Mouse (Mus musculus): Measurements from ENCODE around the gene Mul1. TPM values are rescaled to one million over a fixed set of nuclear protein-coding genes. Genes with fewer than 3 reads are reported as not detected.

The Mul1 gene
- polyA plus RNA-seq, 1 experiment, result 26.5 TPM

- Histone ChIP-seq H3ac (ENCODE audit: control insufficient read depth, insufficient read length, low read depth) (no peak overlapping the region), H3K27me3 (ENCODE audit: control insufficient read depth, insufficient read depth, insufficient read length) (peaks cover 2% of the 10 kb centered on the region), H3K79me2 (ENCODE audit: control insufficient read depth, insufficient read depth) (no peaks in the 10 kb centered on the region), H3K4me3 (ENCODE audit: insufficient read depth, poor library complexity, severe bottlenecking) (no peak overlapping the region), H3K79me3 (ENCODE audit: low read depth) (no peaks in the 10 kb centered on the region), H3K36me3 (ENCODE audit: control insufficient read depth, insufficient read depth) (no peaks in the 10 kb centered on the region)
- peak; percentile 10 for TF ChIP-seq CTCF (IDR thresholded peaks at IDR 0.05; ENCODE audit: control insufficient read depth, insufficient read depth, insufficient read length)
- no peak for TF ChIP-seq USF1 (IDR thresholded peaks at IDR 0.05; ENCODE audit: low read depth)
Observed at GRCm38 (mm10) chr4:138426778-138427705, 7.4 kb upstream of the Mul1 start.

GRCm38 (mm10) chr4:138429778-138430177, 4.7 kb upstream of the Mul1 start:
- peaks cover 4% of the 10 kb centered on the region for H3K79me2 ChIP-seq (ENCODE audit: control insufficient read depth, insufficient read depth)
- H3K79me3 ChIP-seq (ENCODE audit: low read depth), result peaks cover 1% of the 10 kb centered on the region
- no peaks in the 10 kb centered on the region for H3K27me3 ChIP-seq (ENCODE audit: control insufficient read depth, insufficient read depth, insufficient read length)

DNA sequence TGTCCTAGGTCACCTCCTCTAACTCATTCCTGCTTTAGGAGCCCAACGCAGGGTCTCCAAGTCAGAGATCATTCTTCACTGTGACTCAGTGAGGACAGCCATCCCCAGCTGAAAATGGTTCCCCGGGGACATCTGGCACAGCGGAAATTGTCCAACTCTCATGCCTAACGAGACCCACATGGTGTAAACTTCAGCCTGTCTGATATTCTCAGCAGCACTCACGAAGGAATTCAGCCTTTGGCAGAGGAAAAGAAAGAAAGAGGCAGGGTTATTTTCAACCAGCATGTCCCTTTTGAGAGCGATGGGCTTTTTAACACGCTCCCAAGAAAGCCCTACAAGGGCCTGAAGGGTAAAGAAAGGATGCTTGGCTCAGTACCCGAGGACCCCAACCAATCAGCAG, 3.1 kb upstream of the Mul1 start:
- TF ChIP-seq CTCF (IDR thresholded peaks at IDR 0.05; ENCODE audit: control insufficient read depth, insufficient read depth, insufficient read length) (no peak), CEBPB (IDR thresholded peaks at IDR 0.05; ENCODE audit: low read depth) (no peak), MAX (IDR thresholded peaks at IDR 0.05) (no peak), FOSL1 (IDR thresholded peaks at IDR 0.05; ENCODE audit: insufficient read depth, low read length, poor library complexity, severe bottlenecking) (no peak), USF1 (IDR thresholded peaks at IDR 0.05; ENCODE audit: low read depth) (no peak), MYOD1 (IDR thresholded peaks at IDR 0.05; ENCODE audit: control insufficient read depth, insufficient read length, low read depth) (no peak), MYOG (IDR thresholded peaks at IDR 0.05; ENCODE audit: control insufficient read depth, extremely low read depth, insufficient read length) (no peak)
- H3K79me3 ChIP-seq (ENCODE audit: low read depth), result peaks cover 12% of the 10 kb centered on the region
- no peaks in the 10 kb centered on the region for H3K27me3 ChIP-seq (ENCODE audit: control insufficient read depth, insufficient read depth, insufficient read length)
- peaks cover 2% of the 10 kb centered on the region for H3K36me3 ChIP-seq (ENCODE audit: control insufficient read depth, insufficient read depth)
- H3K4me3 ChIP-seq (ENCODE audit: insufficient read depth, poor library complexity, severe bottlenecking), result no peak overlapping the region
- H3K79me2 ChIP-seq (ENCODE audit: control insufficient read depth, insufficient read depth), result peaks cover 19% of the 10 kb centered on the region
- no peak overlapping the region for H3ac ChIP-seq (ENCODE audit: control insufficient read depth, insufficient read length, low read depth)

More at GRCm38 (mm10) chr4:138429778-138430177, 4.7 kb upstream of the Mul1 start:
- Histone ChIP-seq H3K4me3 (ENCODE audit: insufficient read depth, poor library complexity, severe bottlenecking) (no peak overlapping the region), H3ac (ENCODE audit: control insufficient read depth, insufficient read length, low read depth) (no peak overlapping the region), H3K36me3 (ENCODE audit: control insufficient read depth, insufficient read depth) (no peaks in the 10 kb centered on the region)
- no peak for TF ChIP-seq FOSL1 (IDR thresholded peaks at IDR 0.05; ENCODE audit: insufficient read depth, low read length, poor library complexity, severe bottlenecking)
- TF ChIP-seq MYOG (IDR thresholded peaks at IDR 0.05; ENCODE audit: control insufficient read depth, extremely low read depth, insufficient read length), result no peak
- TF ChIP-seq USF1 (IDR thresholded peaks at IDR 0.05; ENCODE audit: low read depth), result no peak
- no peak for TF ChIP-seq CEBPB (IDR thresholded peaks at IDR 0.05; ENCODE audit: low read depth)
- no peak for TF ChIP-seq CTCF (IDR thresholded peaks at IDR 0.05; ENCODE audit: control insufficient read depth, insufficient read depth, insufficient read length)
- TF ChIP-seq MYOD1 (IDR thresholded peaks at IDR 0.05; ENCODE audit: control insufficient read depth, insufficient read length, low read depth), result no peak
- TF ChIP-seq MAX (IDR thresholded peaks at IDR 0.05), result no peak

- Histone ChIP-seq H3K36me3 (ENCODE audit: control insufficient read depth, insufficient read depth) (peaks cover 25% of the 10 kb centered on the region), H3K79me3 (ENCODE audit: low read depth) (peaks cover 7% of the 10 kb centered on the region), H3K27me3 (ENCODE audit: control insufficient read depth, insufficient read depth, insufficient read length) (no peaks in the 10 kb centered on the region), H3ac (ENCODE audit: control insufficient read depth, insufficient read length, low read depth) (no peak overlapping the region), H3K79me2 (ENCODE audit: control insufficient read depth, insufficient read depth) (peaks cover 17% of the 10 kb centered on the region), H3K4me3 (ENCODE audit: insufficient read depth, poor library complexity, severe bottlenecking) (no peak overlapping the region)
- TF ChIP-seq CTCF (IDR thresholded peaks at IDR 0.05; ENCODE audit: control insufficient read depth, insufficient read depth, insufficient read length) (no peak), FOSL1 (IDR thresholded peaks at IDR 0.05; ENCODE audit: insufficient read depth, low read length, poor library complexity, severe bottlenecking) (no peak), USF1 (IDR thresholded peaks at IDR 0.05; ENCODE audit: low read depth) (no peak), MAX (IDR thresholded peaks at IDR 0.05) (no peak), CEBPB (IDR thresholded peaks at IDR 0.05; ENCODE audit: low read depth) (no peak), MYOG (IDR thresholded peaks at IDR 0.05; ENCODE audit: control insufficient read depth, extremely low read depth, insufficient read length) (no peak), MYOD1 (IDR thresholded peaks at IDR 0.05; ENCODE audit: control insufficient read depth, insufficient read length, low read depth) (no peak)
Observed at GRCm38 (mm10) chr4:138440062-138440461, 5.6 kb downstream of the Mul1 start.

DNA sequence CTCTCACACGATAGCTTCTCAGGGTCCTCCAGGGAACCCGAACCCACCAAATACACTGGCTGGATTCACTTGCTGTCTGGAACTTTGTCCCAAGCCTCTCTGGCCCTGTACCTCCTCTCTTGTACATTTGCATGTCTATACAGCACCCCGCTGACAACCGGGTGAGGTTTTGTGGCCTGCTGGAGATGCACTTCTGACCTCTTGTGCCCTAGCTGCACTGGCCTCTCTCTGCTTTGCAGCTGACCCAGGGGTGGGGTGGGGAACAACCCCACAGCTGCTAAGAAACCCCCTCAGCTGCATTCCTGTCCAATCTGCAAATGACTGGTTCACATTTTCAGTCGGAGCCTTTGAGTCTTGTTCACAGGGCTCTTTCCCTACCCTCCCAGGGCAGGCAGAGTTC, 10.5 kb downstream of the Mul1 start:
- Histone ChIP-seq H3K36me3 (ENCODE audit: control insufficient read depth, insufficient read depth) (peaks cover 2% of the 10 kb centered on the region), H3ac (ENCODE audit: control insufficient read depth, insufficient read length, low read depth) (no peak overlapping the region), H3K27me3 (ENCODE audit: control insufficient read depth, insufficient read depth, insufficient read length) (no peaks in the 10 kb centered on the region), H3K79me3 (ENCODE audit: low read depth) (no peaks in the 10 kb centered on the region), H3K4me3 (ENCODE audit: insufficient read depth, poor library complexity, severe bottlenecking) (no peak overlapping the region), H3K79me2 (ENCODE audit: control insufficient read depth, insufficient read depth) (no peaks in the 10 kb centered on the region)
- no peak for TF ChIP-seq MYOD1 (IDR thresholded peaks at IDR 0.05; ENCODE audit: control insufficient read depth, insufficient read length, low read depth)
- TF ChIP-seq MAX (IDR thresholded peaks at IDR 0.05), result no peak
- no peak for TF ChIP-seq CTCF (IDR thresholded peaks at IDR 0.05; ENCODE audit: control insufficient read depth, insufficient read depth, insufficient read length)
- no peak for TF ChIP-seq USF1 (IDR thresholded peaks at IDR 0.05; ENCODE audit: low read depth)
- TF ChIP-seq CEBPB (IDR thresholded peaks at IDR 0.05; ENCODE audit: low read depth), result no peak
- no peak for TF ChIP-seq MYOG (IDR thresholded peaks at IDR 0.05; ENCODE audit: control insufficient read depth, extremely low read depth, insufficient read length)
- no peak for TF ChIP-seq FOSL1 (IDR thresholded peaks at IDR 0.05; ENCODE audit: insufficient read depth, low read length, poor library complexity, severe bottlenecking)
